Mouse (Mus musculus): ENCODE results near the gene Pianp. TPM values are rescaled to one million over a fixed set of nuclear protein-coding genes. Genes with fewer than 3 reads are reported as not detected.

The Pianp gene
- 4.0 and 7.4 TPM in 2 replicates for polyA plus RNA-seq (2015; fragmentation: Nextera tagmentation; extraction: Ambion mirVana)

GRCm38 (mm10) chr6:124996551-124997501, at the start of gene Pianp:
Gene Pianp (plus strand): TSS chr6:124996694.

DNA sequence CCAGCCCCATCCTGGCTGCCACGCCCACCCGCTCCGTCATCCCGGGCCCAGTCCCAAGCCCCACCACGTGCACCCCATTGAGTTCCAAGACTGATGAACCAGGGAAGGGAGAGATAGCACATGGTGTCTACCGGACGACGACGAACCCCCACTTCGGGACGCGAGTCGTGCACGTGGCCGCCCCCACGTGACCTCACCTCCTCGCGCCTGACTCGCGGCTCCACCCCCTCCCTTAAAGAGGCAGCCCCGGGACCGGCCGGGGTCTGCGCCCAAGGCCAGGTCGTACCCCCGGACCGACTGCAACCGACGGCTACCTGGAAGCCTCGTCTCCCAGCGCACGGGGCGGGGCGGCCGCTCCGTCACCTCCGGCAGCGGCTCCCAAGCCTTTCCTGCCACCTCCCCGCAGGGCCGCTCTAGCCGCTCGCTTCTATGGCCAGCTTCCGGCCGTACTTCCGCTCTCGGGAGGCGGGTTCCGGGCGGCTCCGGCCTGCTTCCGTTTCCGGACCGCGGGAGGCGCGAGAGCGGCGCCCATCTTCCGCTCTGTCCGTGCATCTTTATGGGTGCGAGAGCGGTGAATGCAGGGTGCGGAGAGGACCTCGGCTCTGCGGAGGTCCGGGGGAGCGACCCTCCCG, 31.3 kb upstream of the Pianp start, which contains the start of gene Cops7a:
TSS of gene Cops7a (minus strand) at position 451 of the 632 bp plus-strand sequence.

GRCm38 (mm10) chr6:125009129-125009180, 12.5 kb downstream of the Pianp start, which contains the start of gene Zfp384:
Gene Zfp384 (plus strand): TSS chr6:125009145.

GRCm38 (mm10) chr6:125039533-125040153, 43.1 kb downstream of the Pianp start, which contains the start of gene Ing4:
Gene Ing4 (plus strand): TSS chr6:125039760.

GRCm38 (mm10) chr6:125049678-125050077, 53.2 kb downstream of the Pianp start, which contains the start of gene Acrbp:
Gene Acrbp (plus strand): TSS chr6:125049689.

Other genes starting within 250 kb of the Pianp start
- gene Gm45234, start 240.7 kb upstream of the Pianp start, polyA plus RNA-seq (2015; fragmentation: Nextera tagmentation; extraction: Ambion mirVana), result not detected in 2 replicates
- 13.0 and 14.7 TPM in 2 replicates for gene Atn1, start 240.2 kb upstream of the Pianp start, polyA plus RNA-seq (2015; fragmentation: Nextera tagmentation; extraction: Ambion mirVana)
- 11.3 and 20.0 TPM in 2 replicates for gene Eno2, start 227.0 kb upstream of the Pianp start, polyA plus RNA-seq (2015; fragmentation: Nextera tagmentation; extraction: Ambion mirVana)
- gene Lrrc23, start 217.0 kb upstream of the Pianp start, polyA plus RNA-seq (2015; fragmentation: Nextera tagmentation; extraction: Ambion mirVana), result 0.75 and 1.4 TPM in 2 replicates
- 28.3 and 31.1 TPM in 2 replicates for gene Spsb2, start 188.0 kb upstream of the Pianp start, polyA plus RNA-seq (2015; fragmentation: Nextera tagmentation; extraction: Ambion mirVana)
- gene Tpi1, start 182.4 kb upstream of the Pianp start, polyA plus RNA-seq (2015; fragmentation: Nextera tagmentation; extraction: Ambion mirVana), result 417 and 594 TPM in 2 replicates
- gene Usp5, start 167.2 kb upstream of the Pianp start, polyA plus RNA-seq (2015; fragmentation: Nextera tagmentation; extraction: Ambion mirVana), result 72.2 and 94.2 TPM in 2 replicates
- gene Cdca3, start 167.1 kb upstream of the Pianp start, polyA plus RNA-seq (2015; fragmentation: Nextera tagmentation; extraction: Ambion mirVana), result 52.6 and 58.3 TPM in 2 replicates
- gene Gnb3, start 156.4 kb upstream of the Pianp start, polyA plus RNA-seq (2015; fragmentation: Nextera tagmentation; extraction: Ambion mirVana), result 15.3 and 18.6 TPM in 2 replicates
- 17.3 and 18.8 TPM in 2 replicates for gene P3h3, start 138.9 kb upstream of the Pianp start, polyA plus RNA-seq (2015; fragmentation: Nextera tagmentation; extraction: Ambion mirVana)
- gene Gpr162, start 132.7 kb upstream of the Pianp start, polyA plus RNA-seq (2015; fragmentation: Nextera tagmentation; extraction: Ambion mirVana), result 2.1 and 3.7 TPM in 2 replicates
- gene Cd4, start 108.5 kb upstream of the Pianp start, polyA plus RNA-seq (2015; fragmentation: Nextera tagmentation; extraction: Ambion mirVana), result 0.20 and 0.44 TPM in 2 replicates
- 2.4 and 4.2 TPM in 2 replicates for gene Lag3, start 85.0 kb upstream of the Pianp start, polyA plus RNA-seq (2015; fragmentation: Nextera tagmentation; extraction: Ambion mirVana)
- gene Ptms, start 76.6 kb upstream of the Pianp start, polyA plus RNA-seq (2015; fragmentation: Nextera tagmentation; extraction: Ambion mirVana), result 365 and 389 TPM in 2 replicates
- gene Mlf2, start 65.3 kb upstream of the Pianp start, polyA plus RNA-seq (2015; fragmentation: Nextera tagmentation; extraction: Ambion mirVana), result 266 and 322 TPM in 2 replicates
- 134 and 179 TPM in 2 replicates for gene Cops7a, start 31.2 kb upstream of the Pianp start, polyA plus RNA-seq (2015; fragmentation: Nextera tagmentation; extraction: Ambion mirVana)
- gene Zfp384, start 12.5 kb downstream of the Pianp start, polyA plus RNA-seq (2015; fragmentation: Nextera tagmentation; extraction: Ambion mirVana), result 6.6 and 10.5 TPM in 2 replicates
- gene Ing4, start 43.1 kb downstream of the Pianp start, polyA plus RNA-seq (2015; fragmentation: Nextera tagmentation; extraction: Ambion mirVana), result 90.1 and 150 TPM in 2 replicates
- 3.2 and 3.4 TPM in 2 replicates for gene Acrbp, start 53.0 kb downstream of the Pianp start, polyA plus RNA-seq (2015; fragmentation: Nextera tagmentation; extraction: Ambion mirVana)
- 0.37 and 0.96 TPM in 2 replicates for gene Lpar5, start 71.2 kb downstream of the Pianp start, polyA plus RNA-seq (2015; fragmentation: Nextera tagmentation; extraction: Ambion mirVana)
- 41.4 and 42.5 TPM in 2 replicates for gene Chd4, start 99.3 kb downstream of the Pianp start, polyA plus RNA-seq (2015; fragmentation: Nextera tagmentation; extraction: Ambion mirVana)
- gene Nop2, start 135.2 kb downstream of the Pianp start, polyA plus RNA-seq (2015; fragmentation: Nextera tagmentation; extraction: Ambion mirVana), result 17.8 and 24.3 TPM in 2 replicates
- gene Iffo1, start 148.5 kb downstream of the Pianp start, polyA plus RNA-seq (2015; fragmentation: Nextera tagmentation; extraction: Ambion mirVana), result 14.3 and 19.4 TPM in 2 replicates
- 886 and 1,355 TPM in 2 replicates for gene Gapdh, start 169.8 kb downstream of the Pianp start, polyA plus RNA-seq (2015; fragmentation: Nextera tagmentation; extraction: Ambion mirVana)
- 27.6 and 29.4 TPM in 2 replicates for gene Ncapd2, start 195.0 kb downstream of the Pianp start, polyA plus RNA-seq (2015; fragmentation: Nextera tagmentation; extraction: Ambion mirVana)
- 244 and 300 TPM in 2 replicates for gene Mrpl51, start 195.1 kb downstream of the Pianp start, polyA plus RNA-seq (2015; fragmentation: Nextera tagmentation; extraction: Ambion mirVana)
- 5.4 and 12.5 TPM in 2 replicates for gene Vamp1, start 218.9 kb downstream of the Pianp start, polyA plus RNA-seq (2015; fragmentation: Nextera tagmentation; extraction: Ambion mirVana)
- 10.2 and 11.4 TPM in 2 replicates for gene Tapbpl, start 235.2 kb downstream of the Pianp start, polyA plus RNA-seq (2015; fragmentation: Nextera tagmentation; extraction: Ambion mirVana)
- gene Cd27, start 240.3 kb downstream of the Pianp start, polyA plus RNA-seq (2015; fragmentation: Nextera tagmentation; extraction: Ambion mirVana), result 1.4 and 6.7 TPM in 2 replicates